Mouse (Mus musculus): ENCODE measurements around the gene Cd59b.

The Cd59b gene

DNA sequence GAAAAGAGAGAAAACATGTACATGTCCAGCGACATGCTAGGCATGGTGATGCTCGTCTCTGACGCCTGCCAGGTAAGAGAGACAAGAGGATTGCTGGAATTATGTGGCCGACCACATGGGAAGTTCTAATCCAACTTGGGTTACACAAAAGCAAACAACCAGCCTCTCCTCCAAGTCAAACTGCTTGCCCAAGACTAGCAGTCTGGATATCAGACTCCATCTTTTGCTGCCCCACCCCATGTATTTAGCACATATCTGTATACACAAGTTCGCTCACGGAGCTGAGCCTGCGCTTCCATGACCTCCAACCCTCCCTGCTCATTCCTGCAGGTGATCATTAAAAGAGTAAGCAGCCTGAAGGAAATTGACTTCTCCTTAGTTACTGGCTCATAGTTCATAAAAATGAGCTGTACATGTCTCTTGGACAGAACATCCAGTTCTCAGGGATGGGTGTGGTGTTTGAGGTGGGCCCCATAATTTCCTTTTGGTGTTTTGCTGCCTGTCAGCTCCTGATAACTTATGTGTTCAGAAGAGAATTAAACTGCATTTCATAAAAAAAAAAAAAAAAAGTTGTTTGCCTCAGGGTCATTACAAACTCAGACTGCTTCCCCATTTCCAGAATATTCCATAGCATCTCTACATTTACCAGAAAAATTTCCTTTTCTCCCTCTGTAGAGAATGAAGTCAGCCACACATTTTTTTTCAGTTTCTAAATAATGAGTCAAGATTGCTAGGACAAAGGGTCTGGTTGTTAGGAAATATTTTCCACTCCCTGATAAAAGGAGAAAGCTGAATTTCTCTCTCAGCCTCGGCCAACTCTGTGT, 52.2 kb downstream of the Cd59b start:
- DNase-seq = peak; percentile 25

DNA sequence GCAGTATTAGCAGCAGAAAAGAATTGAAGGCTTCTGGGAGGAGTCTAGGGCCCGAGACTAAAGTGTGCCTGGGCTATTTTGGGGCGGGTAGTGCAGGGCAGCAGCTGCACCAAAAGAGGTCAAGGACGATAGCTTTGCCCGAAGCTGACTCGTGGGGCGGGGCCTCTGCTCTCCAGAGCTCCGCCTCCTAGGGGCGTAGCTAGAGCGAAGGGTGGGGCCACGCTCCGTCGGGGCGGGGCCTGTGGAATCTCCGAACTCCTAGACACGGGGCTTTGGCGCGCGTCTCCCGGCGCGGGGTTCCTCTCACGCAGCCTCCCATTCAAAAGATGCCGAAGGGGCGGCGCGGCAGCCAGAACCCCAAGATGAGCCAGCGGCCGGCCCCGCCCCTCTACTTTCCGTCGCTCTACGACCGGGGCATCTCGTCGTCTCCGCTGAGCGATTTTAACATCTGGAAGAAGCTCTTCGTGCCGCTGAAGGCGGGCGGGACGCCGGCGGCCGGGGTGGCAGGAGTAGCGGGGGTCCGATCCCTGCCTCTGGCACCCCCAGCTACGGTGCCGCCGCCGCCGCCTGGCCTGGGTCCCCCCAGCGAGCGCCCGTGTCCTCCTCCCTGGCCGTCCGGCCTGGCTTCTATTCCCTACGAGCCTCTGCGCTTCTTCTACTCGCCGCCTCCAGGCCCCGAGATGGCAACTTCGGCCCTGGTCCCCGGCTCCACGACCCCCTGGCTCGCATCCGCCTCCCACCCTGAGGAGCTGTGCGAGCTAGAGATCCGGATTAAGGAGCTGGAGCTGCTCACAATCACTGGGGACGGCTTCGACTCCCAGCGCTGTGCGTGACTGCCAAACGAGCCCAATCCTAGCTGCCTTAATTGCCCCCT, 53.1 kb downstream of the Cd59b start, which contains the start of gene A930018P22Rik:
Gene A930018P22Rik (plus strand): TSS at position 265 of the 874 bp plus-strand sequence.
- peak; percentile 94 for DNase-seq

DNA sequence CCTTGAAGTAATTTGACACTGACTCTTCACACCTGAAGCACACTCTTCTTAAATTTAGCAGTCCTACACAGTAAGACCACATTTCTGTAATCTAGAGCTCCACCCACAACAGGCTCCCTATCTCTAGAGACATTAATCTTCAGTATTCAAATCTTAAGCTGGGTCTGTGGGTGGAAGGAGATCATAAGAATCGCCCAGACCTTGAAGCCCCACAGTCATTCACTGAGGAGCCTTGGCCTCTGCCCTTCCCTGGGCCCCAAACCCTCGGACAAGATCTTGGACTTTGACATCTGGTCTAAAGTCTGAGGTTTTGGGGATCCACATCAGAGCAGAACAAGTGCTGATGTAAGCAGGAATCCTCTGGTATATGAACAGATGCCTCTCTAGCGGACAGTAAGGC, 53.9 kb downstream of the Cd59b start:
- peak; percentile 54 for DNase-seq

DNA sequence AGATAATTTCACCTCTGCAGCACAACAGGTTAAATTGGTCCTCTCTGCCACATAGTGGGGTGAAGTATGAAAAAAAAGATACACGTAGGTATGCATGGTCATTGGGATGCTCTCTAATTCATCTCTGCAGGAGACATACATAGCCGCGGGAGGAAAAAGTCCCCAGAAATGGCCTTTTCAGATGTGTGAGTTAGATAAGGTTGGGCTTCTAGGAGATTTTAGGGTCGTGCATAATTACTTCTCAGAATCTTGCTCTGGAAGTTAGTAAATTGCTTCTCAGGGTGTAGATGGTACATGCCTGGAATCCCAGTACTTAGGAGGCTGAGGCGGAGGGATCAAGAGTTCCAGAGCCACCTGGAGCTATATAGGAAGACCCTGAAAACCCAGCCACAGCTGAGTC, 54.4 kb downstream of the Cd59b start:
- DNase-seq = no peak

DNA sequence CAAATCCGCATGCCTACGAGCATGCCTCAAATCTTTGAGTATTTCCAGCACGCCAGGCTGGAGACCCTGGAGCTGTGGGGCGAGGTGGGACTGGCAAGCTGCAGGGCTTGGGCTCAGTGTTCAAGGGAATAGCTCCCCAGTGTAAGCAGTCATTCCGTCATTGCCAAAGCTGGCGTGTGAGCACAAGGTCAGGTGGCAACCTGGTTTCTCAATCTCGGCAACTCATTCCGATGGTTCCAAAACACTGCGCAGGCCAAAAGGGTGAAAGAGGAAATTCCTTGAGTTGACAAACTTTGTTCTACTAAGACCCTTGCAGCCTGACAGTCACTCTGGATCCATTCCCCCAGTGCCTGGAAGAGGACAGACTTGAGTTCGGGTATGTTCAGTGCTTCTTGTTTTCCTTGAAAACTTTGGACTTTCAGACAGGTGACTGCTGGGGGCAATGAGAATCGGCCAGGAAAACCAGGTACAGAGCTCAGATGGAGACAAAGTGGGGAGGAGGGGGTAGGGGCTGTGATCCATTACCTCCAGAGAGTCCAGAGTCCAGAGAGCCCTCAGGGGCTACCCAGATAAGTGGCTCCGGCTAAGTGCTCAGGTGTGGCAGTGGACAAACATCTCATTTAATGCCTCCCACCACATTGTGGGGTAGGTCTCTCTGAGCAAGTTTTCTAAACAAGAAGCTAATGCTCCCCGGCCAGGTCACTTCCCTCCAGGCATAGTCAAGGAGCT, 59.3 kb downstream of the Cd59b start:
- DNase-seq = peak; percentile 49

DNA sequence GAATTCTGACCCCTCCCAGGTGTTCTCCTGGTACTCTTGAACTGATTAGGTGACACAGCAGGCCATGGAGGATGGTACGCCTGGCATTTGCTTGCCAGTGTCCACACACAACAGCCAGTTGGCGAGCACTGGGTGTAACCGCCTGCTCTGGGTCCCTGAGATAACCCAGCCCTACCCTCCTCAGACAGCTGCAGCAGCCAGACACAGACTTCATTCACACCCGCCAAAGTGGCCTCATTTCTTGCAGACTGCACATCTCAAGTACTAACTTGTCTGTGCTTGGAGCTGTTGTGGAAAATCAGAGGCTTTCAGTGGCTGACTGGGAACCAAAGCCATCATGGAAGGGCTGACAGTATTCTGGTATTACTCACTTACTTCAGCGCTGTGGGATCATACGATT, 60.5 kb downstream of the Cd59b start:
- DNase-seq = no peak

DNA sequence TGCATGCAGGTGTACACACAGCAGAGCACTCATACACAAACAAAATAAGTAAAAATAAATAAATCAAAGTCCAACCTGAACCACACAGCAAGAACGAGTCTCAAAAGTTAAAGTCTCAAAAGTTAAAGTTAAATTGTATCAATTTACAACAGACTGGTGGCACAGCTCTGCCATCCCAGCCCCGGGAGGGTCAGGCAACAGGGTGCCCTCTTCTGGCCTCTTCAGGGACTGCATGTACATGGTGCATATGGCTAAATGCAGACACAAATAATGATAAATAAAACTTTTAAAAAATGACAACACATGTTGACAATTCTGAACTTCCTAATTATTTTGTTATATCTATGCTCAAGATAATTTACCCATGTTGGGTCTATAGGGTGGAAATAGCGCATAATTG, 61.3 kb downstream of the Cd59b start:
- peak; percentile 54 for DNase-seq

DNA sequence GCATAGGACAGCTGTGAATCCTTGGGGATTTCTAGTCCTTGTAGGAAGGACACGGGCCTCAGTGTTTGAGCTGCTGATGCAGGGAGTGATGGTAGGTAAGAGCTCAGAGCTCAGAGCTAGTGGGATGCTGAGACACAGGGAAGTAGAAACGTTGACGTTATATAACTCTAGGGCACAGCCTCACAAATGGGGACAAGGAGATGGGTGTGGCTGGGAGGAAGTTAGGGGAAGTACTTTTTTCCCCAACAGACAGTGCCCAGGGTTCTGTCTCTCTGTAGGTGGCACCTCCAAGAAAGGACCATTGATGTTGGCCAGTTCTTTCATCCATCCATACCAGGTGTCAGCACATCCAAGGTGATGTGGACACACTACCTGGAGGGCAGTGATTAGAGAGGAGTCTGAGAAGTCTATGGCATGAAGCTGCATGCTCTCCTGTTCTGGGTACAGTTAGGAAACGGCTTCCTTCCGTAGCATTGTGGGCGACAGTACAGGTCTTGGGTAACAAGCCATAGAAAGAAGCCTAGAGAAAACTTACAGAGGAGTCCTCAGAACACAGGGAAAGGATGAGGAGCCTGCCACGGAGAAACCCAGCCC, 62.7 kb downstream of the Cd59b start:
- no peak for DNase-seq

DNA sequence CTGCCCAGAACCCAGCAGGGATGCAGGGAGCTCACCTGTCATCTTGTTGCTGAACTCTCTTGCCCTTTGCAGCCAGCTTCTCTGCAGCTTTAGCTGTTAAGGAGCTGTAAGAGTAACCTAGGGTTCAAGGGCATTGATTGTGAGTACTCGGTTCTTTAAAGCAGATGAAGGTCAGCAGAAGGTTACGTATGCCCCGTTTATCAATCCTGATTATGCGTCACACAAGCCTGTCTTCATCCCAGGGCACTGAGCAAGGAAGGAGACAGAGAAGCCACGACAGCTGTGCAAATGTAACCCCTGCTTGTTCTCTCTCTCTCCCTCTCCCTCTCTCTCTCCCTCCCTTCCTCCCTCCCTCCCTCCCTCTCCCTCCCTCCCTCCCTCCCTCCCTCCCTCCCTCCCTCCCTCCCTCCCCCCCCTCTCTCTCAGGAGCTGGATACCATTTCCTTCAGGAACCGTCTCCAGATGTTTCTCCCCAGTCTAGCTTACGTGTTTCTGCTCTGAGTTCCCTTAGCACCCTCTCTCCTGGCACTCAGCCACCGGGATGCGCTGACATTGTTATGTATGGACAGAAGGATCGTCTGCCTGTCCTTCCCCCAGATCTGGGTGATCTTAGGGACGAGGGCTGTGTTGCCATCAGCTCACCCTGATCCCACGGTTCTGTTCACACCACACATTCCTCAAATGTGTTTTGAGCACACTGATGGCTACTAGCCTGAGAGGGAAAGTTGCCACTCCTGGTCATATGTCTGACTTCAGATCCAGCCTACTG, 63.6 kb downstream of the Cd59b start:
- no peak for DNase-seq

DNA sequence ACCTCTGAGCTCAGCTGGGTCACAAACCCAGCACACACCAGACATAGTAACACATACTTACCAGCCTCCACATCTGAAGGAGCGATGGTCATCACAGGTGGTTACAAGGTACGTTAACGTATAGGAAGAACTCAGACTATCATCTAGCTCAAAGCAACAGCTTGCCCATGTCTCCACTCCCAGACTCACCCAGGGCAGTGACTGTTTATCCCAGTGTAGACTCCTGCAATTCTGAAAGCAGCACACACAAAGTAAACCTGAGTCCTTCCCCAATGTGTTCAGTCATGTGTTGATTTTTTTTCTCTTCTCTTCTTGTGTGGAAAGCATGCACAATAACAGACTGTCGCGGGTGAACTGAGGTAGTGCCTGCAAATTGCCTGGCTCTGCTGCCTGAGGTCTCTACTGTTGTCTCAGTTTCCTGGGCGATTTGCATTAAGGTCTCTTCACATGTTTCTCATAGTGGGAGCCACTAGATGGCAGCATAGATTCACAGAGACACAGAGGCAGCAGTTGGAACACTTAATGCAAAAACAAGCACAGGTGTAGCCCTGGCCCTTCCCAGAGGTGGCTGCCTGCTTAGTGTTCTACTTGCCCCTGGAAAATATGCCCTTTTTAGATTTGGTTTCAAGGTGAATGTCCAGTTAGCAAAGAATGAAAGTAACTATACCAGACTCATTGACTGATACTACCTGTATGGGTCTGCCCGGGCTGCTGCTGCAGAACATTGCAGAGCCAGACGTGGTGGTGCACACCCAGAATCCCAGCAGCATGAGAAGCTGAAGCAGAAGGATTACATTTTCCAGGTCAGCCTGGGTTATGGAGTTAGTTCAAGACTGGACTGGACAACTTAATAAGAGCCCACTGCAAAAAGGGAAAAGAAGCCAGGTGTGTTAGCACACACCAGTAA, 64.8 kb downstream of the Cd59b start:
- DNase-seq = peak; percentile 84

DNA sequence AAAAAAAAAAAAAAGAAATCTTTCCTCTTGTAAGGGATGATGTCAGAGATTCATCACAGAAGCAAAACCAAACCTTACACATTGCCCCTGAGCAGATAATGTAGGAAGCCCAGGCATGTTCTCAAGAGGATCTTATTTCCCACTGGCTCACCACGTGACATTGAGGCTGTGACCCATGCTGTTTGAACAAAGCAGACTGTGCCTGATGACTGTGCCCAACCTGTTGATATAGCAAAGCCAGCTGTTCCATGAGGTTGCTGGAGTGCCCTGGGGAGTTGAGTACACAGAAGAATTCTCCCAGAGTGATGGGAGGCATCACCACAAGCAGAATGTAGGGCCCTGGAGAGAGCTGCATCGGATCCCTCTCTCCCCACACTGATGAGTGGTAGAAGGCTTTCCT, 66.3 kb downstream of the Cd59b start:
- no peak for DNase-seq

Measured in kidney, adult 9 months (tissue).